Comparison of ENCODE assay signal across 13 mouse cellular contexts in genomic region chr15:81122535-81122934, GRCm38 (mm10).
DNase-seq lines count a peak whose midpoint lies in the region; ATAC-seq lines count a peak whose summit lies in the region.
"Had no signal": no experiment of that assay in that cellular context is flagged by ENCODE, and none has a peak within 500 bp of the region (broad histone marks: within the 10 kb centered on the region; RNA-seq: fewer than 3 reads in every experiment).

No protein-coding gene starts in this region.

- peaks cover 16% of the 10 kb centered on the region for H3K4me1 ChIP-seq in embryonic facial prominence, embryonic 10.5 days
- H3K4me1 ChIP-seq in forebrain, embryonic 13.5 days = peaks cover 30% of the 10 kb centered on the region
- peaks cover 17% of the 10 kb centered on the region; the same call in 1 of the 2 replicates for H3K4me1 ChIP-seq in neural tube, embryonic 12.5 days
- no peaks in the 10 kb centered on the region for H3K4me1 ChIP-seq in liver, embryonic 12.5 days

- intact Hi-C loops in left cerebral cortex, postnatal 4 days (cut with DNase I) = no loop called here

- DNase-seq in left cerebral cortex, postnatal 4 days = peak; percentile 5
- DNase-seq in left cerebral cortex, adult 18-20 months (ENCODE audit: low spot score in 2 of 2) = no peak
- DNase-seq in embryonic facial prominence, embryonic 10.5 days (ENCODE audit: low spot score) = peak; percentile 12
- DNase-seq in ovary, postnatal 10 days (ENCODE audit: low spot score) = no peak
- DNase-seq: cerebellum, adult 8-10 months; heart, adult 2 months; lung, embryonic 14.5 days had no signal

- H3K9ac ChIP-seq in forebrain, embryonic 13.5 days = no peak overlapping the region
- no peak overlapping the region for H3K9ac ChIP-seq in neural tube, embryonic 12.5 days
- H3K9ac ChIP-seq in liver, embryonic 12.5 days = no peak overlapping the region
- H3K9ac ChIP-seq: lung, embryonic 14.5 days had no signal

- 0 out of 2 replicates have a peak, but pooled peaks have one; percentile 30 for ATAC-seq in forebrain, embryonic 13.5 days
- ATAC-seq in neural tube, embryonic 12.5 days (ENCODE audit: low FRiP score, low read depth) = 0 out of 2 replicates have a peak, but pooled peaks have one; percentile 25
- no peak for ATAC-seq in liver, embryonic 12.5 days
- ATAC-seq: CD4-positive, CD25-positive, alpha-beta regulatory T cell, adult 4 months; inflammation-experienced regulatory T-cells, adult 6 months had no signal

- no peaks in the 10 kb centered on the region for H3K27me3 ChIP-seq in embryonic facial prominence, embryonic 10.5 days (replicated peaks; ENCODE audit: low read depth, poor library complexity, severe bottlenecking)
- H3K27me3 ChIP-seq in forebrain, embryonic 13.5 days = no peaks in the 10 kb centered on the region
- no peaks in the 10 kb centered on the region for H3K27me3 ChIP-seq in neural tube, embryonic 12.5 days (replicated peaks)
- no peaks in the 10 kb centered on the region for H3K27me3 ChIP-seq in liver, embryonic 12.5 days (replicated peaks)

- H3K36me3 ChIP-seq in embryonic facial prominence, embryonic 10.5 days (replicated peaks) = peaks cover 1% of the 10 kb centered on the region; the same call in 1 of the 2 replicates
- H3K36me3 ChIP-seq in forebrain, embryonic 13.5 days (ENCODE audit: poor library complexity, severe bottlenecking) = no peaks in the 10 kb centered on the region
- H3K36me3 ChIP-seq in neural tube, embryonic 12.5 days = no peaks in the 10 kb centered on the region
- no peaks in the 10 kb centered on the region for H3K36me3 ChIP-seq in liver, embryonic 12.5 days

- H3K4me3 ChIP-seq in embryonic facial prominence, embryonic 10.5 days = no peak overlapping the region
- H3K4me3 ChIP-seq in forebrain, embryonic 13.5 days = no peak overlapping the region
- no peak overlapping the region for H3K4me3 ChIP-seq in neural tube, embryonic 12.5 days
- H3K4me3 ChIP-seq in liver, embryonic 12.5 days = no peak overlapping the region
- H3K4me3 ChIP-seq: erythroblast, embryonic 14.5 days; heart, adult 2 months had no signal

- H3K4me2 ChIP-seq in forebrain, embryonic 13.5 days = no peak overlapping the region
- no peak overlapping the region for H3K4me2 ChIP-seq in neural tube, embryonic 12.5 days (replicated peaks)
- no peak overlapping the region for H3K4me2 ChIP-seq in liver, embryonic 12.5 days
- H3K4me2 ChIP-seq: lung, embryonic 14.5 days had no signal

- WGBS in embryonic facial prominence, embryonic 10.5 days = 61% methylated on average over 4 of the region's 4 CpGs
- 35% methylated on average over 4 of the region's 4 CpGs for WGBS in forebrain, embryonic 13.5 days
- WGBS in neural tube, embryonic 12.5 days = 38% methylated on average over 4 of the region's 4 CpGs
- WGBS in liver, embryonic 12.5 days (ENCODE audit: insufficient replicate concordance) = 66% methylated on average over 3 of the region's 4 CpGs

- no peak overlapping the region for H3K27ac ChIP-seq in embryonic facial prominence, embryonic 10.5 days (replicated peaks)
- H3K27ac ChIP-seq in forebrain, embryonic 13.5 days = peak overlapping the region; percentile 54
- no peak overlapping the region for H3K27ac ChIP-seq in neural tube, embryonic 12.5 days
- no peak overlapping the region for H3K27ac ChIP-seq in liver, embryonic 12.5 days
- H3K27ac ChIP-seq: heart, adult 2 months had no signal

- H3K9me3 ChIP-seq in embryonic facial prominence, embryonic 10.5 days = no peaks in the 10 kb centered on the region
- H3K9me3 ChIP-seq in forebrain, embryonic 13.5 days (replicated peaks) = no peaks in the 10 kb centered on the region
- no peaks in the 10 kb centered on the region for H3K9me3 ChIP-seq in neural tube, embryonic 12.5 days
- H3K9me3 ChIP-seq in liver, embryonic 12.5 days (replicated peaks) = no peaks in the 10 kb centered on the region

Comparison
In these comparisons a context has a peak if more than half of its experiments do, and no peak if none do; other contexts are left out.
1. DNase-seq: peak in left cerebral cortex, postnatal 4 days (single experiment) and embryonic facial prominence, embryonic 10.5 days (single experiment); none in left cerebral cortex, adult 18-20 months (0 of 2) and ovary, postnatal 10 days (single experiment).